Mouse (Mus musculus) testis, postnatal 10 days (tissue): ENCODE measurements around the gene Rad51b.

ENCODE experiments used
- DNase-seq: peaks from one replicate; pipeline ENCODE4 v3.0.0; 2021; ENCODE audit warnings: low spot score

Rad51b gene

DNA sequence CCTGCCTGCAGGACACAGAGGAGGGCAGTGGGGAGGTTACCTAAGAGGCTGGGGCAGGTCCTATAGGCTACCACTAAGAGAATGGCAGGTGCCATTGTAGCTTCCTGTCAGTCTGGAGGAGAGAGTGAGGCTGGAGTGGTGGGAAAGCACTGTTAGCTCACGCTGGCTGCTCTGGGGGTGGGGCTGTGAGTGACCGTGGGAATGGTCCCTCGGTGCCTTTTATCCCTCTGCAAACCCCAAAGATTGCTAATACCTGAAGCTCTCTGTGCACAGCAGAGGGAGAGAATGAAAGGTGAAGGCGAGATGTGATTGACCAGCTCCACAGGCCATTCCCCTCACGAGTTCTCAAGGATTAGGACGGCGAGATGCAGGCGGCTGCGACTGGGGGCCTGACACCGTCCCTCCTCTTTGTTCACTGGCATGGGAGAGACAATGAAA lies 510.3 kb downstream of the Rad51b start:
- no peak for DNase-seq

DNA sequence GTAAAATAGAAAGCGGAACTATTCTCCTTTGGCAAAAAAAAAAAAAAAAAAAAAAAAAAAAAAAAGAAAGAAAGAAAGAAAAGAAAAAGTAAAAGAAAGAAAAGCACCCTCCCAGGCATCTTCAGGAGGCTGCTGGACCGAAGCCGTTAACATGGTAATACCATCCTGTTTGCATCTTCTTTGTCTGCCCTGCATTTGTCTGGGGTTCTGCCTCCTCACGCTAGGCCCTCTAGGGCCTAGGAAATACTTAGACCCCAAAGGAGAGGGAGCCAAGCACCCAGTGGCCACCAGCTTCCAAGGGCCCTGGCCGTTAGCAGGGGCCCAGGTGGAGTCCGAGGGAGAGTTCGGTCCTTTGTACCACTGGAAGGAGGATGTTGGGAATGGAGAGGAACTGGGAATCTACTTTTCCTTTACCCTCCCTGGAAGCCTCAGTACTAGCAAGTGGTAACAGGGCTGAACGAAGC lies 510.9 kb downstream of the Rad51b start:
- no peak for DNase-seq

DNA sequence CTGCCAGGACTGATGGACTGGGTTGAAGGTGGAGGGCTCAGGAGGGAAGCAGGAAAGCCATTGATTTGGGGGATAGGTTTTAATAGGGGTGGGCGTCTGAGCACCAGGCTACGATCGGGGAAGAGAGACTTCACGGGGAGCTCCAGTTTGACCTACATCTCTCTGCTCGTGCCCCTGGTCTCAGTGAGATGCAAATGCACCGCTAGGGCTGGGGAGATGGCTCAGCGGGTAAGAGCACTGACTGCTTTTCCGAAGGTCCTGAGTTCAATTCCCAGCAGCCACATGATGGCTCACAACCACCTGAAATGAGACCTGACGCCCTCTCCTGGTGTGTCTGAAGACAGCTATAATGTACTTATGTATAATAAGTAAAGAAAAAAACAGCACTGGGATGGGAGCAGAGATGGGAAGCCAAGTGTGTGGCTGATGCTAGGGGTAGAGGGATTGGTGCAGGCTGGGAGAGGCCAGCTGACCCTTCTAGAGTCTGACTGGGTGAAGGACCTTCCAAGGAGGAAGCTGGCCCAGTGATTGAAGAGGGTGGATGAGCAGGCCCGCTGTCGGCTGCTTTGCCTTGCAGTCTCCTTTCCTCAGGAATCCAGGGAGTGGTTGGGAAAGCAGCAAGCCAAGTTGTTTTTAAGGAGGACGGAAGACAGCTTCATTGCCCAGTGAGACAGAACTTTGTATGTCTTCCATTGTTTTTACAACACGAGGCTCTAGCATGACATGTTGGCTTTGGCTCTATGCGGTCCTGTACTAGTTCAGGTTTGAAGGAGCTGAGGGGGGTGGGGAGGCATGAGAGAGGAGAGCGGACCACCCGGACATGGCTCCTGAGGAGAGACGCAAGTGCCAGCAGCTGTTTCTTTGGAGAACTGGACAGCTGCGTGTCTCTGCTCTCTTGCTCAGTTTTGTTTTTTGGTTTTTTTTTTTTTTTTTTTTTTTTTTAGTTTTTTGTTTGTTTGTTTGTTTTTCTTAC lies 511.6 kb downstream of the Rad51b start:
- DNase-seq = no peak

DNA sequence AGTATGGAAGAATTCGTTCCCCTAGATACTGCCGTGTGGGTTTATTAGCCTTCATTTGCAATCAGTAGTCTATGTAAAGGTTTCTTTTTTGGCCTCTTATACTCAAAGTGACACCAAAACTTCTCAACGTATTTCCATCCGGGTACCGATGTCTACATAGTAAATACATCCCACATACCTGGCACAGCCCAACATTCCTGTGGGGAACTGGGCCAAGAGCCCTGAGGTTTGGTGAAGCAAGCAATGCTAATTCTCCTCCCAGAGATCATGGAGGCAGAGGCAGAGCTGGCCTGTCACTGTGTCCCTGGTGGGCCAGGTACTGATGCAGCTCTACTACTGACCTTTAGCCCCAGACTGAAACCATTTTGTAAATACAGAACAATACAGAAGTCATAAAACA lies 512.4 kb downstream of the Rad51b start:
- no peak for DNase-seq

DNA sequence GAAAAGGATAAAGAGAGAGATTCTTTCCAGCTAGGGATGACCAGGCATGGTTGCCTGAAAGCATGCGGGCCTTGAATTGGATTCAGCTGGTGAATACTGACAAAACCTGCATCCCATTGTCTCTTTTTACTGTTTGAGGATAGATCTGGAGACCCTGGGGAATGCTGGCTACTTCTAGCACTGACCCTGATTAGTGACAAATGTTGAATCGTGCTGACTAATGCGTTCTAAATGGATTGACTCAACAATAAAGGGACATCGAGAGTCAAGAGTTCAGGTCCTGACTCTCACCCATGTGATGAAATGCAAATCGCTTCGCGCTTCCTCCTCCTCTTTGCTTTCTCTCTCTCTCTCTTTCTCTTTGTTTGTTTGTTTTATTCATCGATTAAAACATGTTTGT lies 515.3 kb downstream of the Rad51b start:
- DNase-seq = no peak

DNA sequence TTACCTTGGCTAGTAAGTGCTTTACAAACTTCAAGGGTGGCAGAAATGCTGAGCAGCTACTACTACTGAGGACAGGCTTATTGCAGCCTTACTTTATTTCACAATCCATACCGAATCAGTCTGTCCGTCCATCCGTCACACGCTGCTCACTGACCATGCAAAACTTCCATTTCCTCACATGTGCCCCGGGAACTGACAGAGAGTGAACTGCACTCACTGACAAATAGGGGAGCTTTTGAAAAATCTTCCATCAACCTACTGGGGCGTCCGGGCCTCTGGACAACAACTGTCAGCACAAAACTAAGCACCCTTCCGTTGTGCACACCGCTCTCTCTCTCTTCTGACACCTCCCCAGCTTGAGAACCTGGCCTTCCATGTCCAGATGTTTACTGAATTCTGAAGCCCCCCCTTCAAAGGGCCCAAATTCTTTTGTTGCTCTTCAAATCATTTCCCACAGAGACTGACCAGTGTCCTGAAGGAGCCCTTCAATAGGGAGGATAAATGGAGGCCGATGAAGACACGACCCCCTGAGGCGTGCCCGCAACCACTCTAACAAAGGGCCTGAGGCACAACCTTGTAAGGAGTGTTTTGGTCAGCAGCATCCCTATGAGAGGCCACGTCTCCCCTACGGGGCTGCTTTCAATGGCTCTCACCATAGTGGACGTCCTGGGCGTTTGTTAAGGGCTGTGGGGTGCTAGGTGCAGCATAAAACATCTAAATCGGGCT lies 515.9 kb downstream of the Rad51b start:
- no peak for DNase-seq

DNA sequence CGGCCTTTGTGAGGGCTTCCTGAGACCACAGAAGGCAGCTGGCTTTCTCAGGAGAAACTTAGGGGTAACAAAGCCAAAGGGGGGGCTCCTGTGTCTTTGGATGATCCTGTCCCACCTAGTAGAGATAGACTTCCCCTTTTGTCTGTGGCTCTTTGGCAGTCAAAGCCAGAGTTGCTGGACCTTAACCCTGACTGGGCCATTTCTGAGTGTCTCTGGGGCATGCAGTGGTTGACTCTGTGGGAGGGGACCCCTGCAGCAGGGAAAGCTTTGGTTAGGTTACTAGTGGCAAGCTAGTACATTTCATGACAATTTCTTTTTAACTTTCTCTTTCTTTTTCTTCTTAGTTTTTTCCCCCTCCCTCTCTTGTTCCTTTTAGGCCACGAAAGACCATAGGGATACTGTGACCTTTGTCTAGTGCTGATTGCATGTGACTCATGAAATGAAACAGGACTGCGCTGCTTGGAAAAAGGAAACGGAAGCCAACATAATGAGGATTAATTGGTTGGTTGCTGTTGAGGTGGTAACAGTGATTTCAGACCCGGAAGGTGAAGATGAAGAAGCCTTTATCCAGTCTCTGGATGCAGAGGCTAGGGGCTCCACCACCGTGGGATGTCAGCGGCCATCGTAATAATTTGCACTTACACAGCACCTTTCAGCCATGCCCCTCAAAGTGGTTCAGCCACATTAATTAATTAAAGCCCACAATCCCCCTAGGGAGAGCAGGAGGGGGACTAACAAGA lies 516.7 kb downstream of the Rad51b start:
- no peak for DNase-seq

DNA sequence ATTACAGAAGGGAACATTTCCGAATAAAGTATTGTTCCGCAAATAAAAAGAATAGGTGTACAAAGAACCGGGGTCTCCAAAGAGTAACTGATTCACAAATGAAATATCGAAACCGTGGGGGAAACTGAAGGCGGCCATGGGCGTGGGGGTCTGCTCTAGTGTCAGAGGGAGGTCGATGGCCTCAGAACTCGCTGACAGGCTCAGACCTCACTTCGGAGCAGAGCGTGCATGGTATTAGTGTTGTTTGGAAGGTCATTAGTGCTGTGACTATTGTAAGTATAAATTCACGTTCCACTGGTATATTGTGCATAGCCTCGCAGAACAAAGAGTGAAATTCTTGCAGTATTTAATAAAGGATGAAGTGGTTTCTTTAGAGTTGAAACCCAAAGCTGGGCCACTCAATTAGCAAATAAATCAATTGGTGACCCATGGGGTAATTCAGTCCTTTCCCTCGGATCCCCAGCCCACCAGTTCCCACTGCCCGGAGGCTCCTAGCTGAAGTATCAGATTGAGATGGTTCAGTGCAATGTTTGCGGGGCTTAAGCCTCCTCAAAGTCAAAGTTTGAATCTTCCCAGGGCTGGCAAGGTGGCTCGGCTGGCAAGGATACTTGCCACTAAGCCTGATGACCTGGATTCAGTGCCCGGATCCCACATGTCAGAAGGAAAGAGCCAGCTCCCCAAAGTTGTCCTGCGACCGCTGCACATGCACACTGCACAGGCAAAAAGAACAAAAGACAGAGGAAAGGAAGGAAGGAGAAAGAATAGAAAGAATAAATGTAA lies 517.4 kb downstream of the Rad51b start:
- DNase-seq = no peak

DNA sequence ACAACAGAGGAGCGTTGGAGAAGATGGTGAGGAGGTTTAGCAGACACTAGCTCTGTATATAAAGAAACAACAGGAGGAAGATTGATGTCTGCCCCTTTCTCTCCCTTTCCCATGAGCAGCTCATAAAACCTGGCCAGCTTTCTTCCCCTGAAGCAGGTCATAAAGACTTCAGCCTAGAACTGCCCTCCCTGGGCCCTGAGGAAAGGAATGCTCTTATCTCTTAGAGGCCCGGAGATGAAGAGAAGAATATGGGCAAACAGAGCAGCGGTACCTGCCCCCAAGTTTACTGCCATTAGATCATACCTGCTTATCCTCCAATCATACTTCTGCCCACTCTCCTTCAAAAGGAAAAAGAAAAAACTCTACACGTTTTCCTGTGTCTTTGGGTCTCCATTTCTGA lies 519.2 kb downstream of the Rad51b start:
- no peak for DNase-seq

DNA sequence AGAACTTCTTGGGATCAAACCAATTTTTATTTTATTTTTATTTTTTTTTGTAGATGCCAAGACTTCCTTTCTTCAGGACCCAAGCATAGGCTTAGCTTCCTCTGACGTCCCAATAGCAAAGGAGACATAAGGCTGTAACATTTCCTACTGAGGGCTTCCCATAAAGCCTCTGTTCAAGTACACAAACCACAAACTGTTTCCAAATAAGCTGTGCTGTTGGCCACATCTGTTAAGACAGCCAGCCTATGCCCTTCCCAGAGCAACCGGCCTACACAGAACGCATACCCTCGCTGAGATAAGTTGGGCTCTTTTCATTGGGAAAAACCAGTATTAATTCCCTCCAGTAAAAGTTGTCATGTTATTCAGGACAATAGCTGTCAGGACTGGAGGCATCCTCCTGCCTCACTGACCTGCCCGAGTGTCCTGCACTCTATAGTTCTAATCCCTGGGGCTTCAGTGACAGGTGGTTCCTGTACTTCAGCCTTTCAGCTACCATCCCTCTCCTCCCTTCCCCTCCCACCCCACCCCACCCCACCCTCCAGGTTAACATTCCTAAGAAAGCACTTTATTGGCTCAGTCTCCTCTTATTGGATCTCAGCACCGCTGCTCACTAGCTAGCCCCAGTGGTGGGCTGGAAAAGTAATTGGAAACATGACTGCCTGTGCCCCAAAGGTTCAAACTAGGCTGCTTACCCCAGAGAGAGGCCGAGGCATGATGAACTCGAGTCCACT lies 523.3 kb downstream of the Rad51b start:
- no peak for DNase-seq

DNA sequence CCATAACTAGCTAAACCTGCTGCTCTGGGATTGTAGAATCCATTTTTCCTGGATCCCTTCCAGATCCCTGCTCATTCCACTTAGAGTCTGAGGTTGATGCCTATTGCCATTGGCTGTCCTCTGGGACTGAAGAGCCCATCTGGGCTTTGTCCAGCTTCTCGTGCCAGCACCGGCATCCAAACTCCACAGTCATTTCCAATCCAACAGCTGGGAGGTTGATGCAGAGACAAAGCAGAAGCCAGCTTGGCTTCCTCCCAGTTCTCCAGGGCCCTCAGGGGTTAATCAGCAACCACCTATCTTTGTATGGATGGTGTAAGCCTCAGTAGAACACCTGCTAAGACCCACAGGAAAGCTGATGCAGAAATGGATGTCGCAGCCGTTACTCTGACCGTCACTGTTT lies 524.8 kb downstream of the Rad51b start:
- DNase-seq = no peak

DNA sequence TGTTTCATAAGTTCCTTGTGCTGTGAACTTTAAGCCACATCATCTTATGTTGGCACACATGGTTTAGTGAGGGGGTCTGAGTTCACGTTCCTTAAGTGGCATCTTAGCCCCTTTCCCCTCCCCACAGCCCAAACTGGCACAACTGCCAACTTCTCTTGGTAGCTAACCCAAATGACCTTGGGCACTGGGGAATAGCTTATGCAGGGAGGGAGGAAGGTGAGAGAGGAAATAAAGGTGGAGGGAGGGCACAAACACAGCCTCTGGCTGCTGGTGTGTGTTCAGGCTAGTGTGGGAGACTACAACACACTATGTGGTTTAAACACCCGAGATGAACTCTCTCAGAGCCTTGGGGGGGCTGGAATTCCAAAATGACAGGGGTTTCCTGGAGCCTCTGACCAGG lies 525.3 kb downstream of the Rad51b start:
- no peak for DNase-seq

DNA sequence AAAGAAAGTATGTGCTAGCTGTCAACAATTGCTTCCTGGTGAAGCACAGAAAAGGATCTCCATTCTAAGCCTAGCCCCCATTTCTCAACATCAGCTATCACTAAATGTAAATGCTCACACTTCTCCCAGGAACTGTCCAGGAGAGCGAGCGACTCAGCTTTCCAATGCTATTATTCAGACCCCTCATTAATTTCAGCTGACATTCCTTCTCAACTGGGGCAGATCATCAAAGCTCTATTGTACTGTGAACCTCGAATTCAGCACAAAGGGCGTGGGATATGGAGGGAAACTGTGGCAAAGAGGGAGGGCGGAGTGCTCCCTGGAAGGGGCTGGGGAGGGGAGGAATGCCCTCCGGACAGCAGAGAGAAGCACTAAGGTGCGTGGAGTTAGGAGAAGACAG lies 528.8 kb downstream of the Rad51b start:
- no peak for DNase-seq

DNA sequence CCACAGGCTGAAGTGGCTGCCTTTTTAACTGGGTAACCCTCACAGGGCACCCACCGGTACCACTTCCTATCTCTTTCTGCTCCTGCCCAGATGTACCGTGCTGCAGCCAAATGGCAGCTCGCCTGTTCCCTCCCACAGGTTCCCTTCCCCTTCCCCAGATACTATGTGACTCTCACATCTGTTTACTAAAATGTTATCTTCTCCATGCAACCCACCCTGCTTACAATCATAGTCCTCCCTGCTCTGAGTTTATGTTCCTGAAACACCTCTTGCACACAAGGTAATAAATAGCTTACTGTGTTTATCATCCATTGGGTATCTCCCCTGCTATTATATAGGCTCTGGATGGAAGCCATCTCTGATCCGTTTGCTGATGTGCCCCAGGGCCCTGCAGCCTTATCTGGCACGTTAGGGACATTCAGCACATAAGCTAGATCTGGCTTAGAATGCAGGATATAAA lies 530.2 kb downstream of the Rad51b start:
- DNase-seq = no peak

DNA sequence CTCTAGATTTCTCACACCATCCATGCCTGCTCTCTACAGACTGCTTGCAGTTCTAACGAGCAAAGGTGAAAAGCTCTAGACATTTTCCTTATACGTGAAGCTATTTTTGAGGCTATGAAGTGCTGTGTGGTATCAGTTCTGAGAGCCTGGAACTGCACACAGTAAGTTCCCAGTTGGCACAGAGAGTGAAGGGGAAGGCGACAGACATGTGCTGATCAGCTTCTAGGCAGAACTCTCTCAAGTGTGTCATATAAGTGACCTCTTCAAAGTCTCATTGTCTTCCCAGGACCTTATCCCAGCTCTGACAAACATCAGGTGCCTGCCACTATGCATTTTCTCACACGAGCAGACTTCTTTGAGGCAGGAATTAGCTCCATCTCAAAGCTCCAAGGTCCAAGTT lies 530.7 kb downstream of the Rad51b start:
- no peak for DNase-seq

DNA sequence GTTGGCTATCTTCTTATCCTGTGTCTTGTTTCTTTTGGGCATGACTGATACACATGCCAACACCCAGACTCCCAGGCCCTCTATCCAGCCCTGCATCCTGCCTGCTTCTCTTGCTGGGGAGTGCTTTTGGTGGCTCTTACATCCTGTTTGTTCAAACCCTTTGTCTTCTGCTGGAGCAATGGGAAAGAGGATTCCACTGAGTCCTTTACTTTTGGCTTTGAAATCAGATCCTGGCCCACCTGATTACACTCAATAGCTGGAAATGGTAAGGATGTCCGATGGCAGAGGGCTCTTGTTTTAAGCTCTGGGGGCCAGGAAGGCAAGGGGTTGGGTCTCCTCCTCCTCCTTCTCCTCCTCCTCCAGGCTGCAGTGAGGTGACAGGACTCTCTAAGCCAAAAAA lies 533.6 kb downstream of the Rad51b start:
- DNase-seq = no peak

DNA sequence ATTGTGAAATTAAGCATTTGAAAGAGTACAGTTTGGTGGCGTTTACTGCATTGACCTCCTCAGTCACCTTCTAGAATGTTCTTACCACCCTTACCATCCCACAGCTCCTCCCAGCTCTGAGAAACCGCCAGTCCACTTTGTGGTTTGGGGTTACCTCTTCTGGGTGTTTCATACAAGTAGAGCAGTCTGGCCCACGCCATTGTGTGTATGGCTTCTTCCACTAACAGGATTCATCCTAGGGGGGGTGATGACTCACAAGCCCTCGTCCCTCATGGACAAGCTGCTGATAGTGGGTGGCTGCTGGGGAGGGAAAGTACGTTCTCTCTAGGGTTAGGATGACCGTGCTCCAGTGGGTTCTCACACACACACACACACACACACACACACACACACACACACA lies 535.5 kb downstream of the Rad51b start:
- no peak for DNase-seq

DNA sequence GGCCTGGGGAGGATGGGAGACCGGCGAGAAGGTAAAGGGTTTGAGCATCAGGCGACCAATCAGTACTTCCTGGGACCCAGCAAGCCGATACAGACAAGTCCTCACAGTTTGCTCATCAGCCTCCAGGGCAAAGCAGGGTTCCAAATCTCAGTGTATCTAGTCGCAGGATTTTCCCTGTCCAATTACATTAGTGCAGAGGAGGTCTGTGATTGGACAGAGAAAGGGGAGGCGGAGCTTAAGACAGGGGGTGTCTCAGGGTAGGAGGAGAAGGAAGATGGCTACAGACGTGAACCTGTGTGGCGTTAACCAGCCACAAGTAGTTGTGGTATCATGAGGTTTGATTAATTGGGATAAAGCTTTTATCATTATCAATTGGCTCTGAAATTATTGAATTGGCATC lies 538.4 kb downstream of the Rad51b start:
- no peak for DNase-seq

DNA sequence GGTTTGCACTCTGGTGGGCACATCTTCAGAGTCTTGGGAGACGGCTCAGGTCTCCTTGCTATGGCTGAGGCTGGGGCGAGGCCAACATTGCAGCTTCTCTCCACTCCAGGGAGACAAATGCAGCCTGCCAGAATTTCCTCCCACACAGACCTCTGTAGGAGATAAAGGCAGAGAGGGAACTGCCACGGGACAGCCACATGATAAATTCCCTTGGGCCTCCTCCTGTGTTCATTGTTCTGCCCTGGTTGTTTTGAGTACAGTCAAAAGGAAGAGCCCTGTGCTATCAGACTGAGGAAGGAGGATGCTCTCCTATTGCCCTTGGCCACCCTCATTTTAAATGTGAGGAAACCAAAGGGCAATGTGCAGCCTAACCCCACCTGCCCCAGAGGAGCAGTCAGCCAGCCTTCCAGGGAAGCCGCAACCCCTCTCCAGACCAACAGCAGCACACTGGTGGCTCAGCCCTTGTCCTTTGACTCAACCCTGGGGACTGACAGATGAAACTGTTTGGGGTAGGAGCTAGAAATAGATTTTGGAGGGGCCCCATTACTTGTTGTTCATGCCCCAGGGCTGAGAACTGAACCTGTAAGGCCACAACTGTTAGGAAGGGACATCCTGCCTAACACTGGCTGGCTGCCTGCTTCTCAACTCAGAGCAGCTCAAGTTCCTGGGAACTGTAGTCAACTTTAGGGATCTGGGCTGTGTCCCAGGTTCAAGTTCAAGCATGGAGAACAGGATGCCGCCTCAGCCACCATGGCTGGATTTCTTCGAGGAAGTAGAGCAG lies 541.3 kb downstream of the Rad51b start:
- peak; percentile 82 for DNase-seq
